Mouse (Mus musculus): ENCODE results near the gene Nectin2. TPM values are rescaled to one million over a fixed set of nuclear protein-coding genes. Genes with fewer than 3 reads are reported as not detected.
A peak's percentile ranks its signal among the peaks of the same experiment; 100 is the strongest.

Nectin2 gene
- polyA plus RNA-seq, 1 experiment = 27.1 TPM

- no peak overlapping the region for H3K4me2 ChIP-seq (ENCODE audit: low read depth)
- H3K79me2 ChIP-seq (ENCODE audit: control insufficient read depth, insufficient read depth) = peaks cover 8% of the 10 kb centered on the region
- no peaks in the 10 kb centered on the region for H3K36me3 ChIP-seq (ENCODE audit: control insufficient read depth, insufficient read depth)
- no peak overlapping the region for H3ac ChIP-seq (ENCODE audit: control insufficient read depth, insufficient read length)
- no peak overlapping the region for H3K4me3 ChIP-seq
- H3K27me3 ChIP-seq (ENCODE audit: control insufficient read depth, insufficient read depth, insufficient read length) = no peaks in the 10 kb centered on the region
- TF ChIP-seq TCF12 (IDR thresholded peaks at IDR 0.05; ENCODE audit: insufficient read depth, poor library complexity, severe bottlenecking) = no peak
Observed at GRCm38 (mm10) chr7:19719200-19719599, 31.1 kb downstream of the Nectin2 start.

GRCm38 (mm10) chr7:19718297-19718952, 31.9 kb downstream of the Nectin2 start:
- Histone ChIP-seq H3K27me3 (ENCODE audit: control insufficient read depth, insufficient read depth, insufficient read length) (no peaks in the 10 kb centered on the region), H3K4me2 (ENCODE audit: low read depth) (no peak overlapping the region), H3ac (ENCODE audit: control insufficient read depth, insufficient read length) (no peak overlapping the region), H3K79me2 (ENCODE audit: control insufficient read depth, insufficient read depth) (peaks cover 15% of the 10 kb centered on the region), H3K4me3 (no peak overlapping the region), H3K36me3 (ENCODE audit: control insufficient read depth, insufficient read depth) (no peaks in the 10 kb centered on the region)
- TF ChIP-seq USF1 (IDR thresholded peaks at IDR 0.05; ENCODE audit: low read depth) (no peak), MYOD1 (IDR thresholded peaks at IDR 0.05; ENCODE audit: control insufficient read depth in 1 of 3, insufficient read length in 2 of 3, low read depth in 2 of 3) (no peak), SRF (IDR thresholded peaks at IDR 0.05; ENCODE audit: control insufficient read depth, insufficient read length, low read depth) (no peak), POLR2AphosphoS2 (IDR thresholded peaks at IDR 0.05; ENCODE audit: insufficient read length, low read depth) (no peak), MYOG (IDR thresholded peaks at IDR 0.05; ENCODE audit: control insufficient read depth in 1 of 3, insufficient read depth in 1 of 3, insufficient read length in 2 of 3, low read depth in 2 of 3) (no peak), E2F4 (IDR thresholded peaks at IDR 0.05; ENCODE audit: insufficient read depth) (no peak), TCF3 (IDR thresholded peaks at IDR 0.05; ENCODE audit: insufficient read length, low read depth) (no peak), CEBPB (IDR thresholded peaks at IDR 0.05; ENCODE audit: insufficient read depth, poor library complexity, severe bottlenecking) (no peak), MAX (IDR thresholded peaks at IDR 0.05; ENCODE audit: low read depth) (no peak), REST (IDR thresholded peaks at IDR 0.05; ENCODE audit: insufficient read depth, insufficient read length) (no peak), POLR2A (IDR thresholded peaks at IDR 0.05; ENCODE audit: insufficient read length, low read depth) (no peak), TCF12 (IDR thresholded peaks at IDR 0.05; ENCODE audit: insufficient read depth, poor library complexity, severe bottlenecking) (no peak)

- no peak overlapping the region for H3K4me2 ChIP-seq (ENCODE audit: low read depth)
- H3K36me3 ChIP-seq (ENCODE audit: control insufficient read depth, insufficient read depth) = peaks cover 5% of the 10 kb centered on the region
- no peak overlapping the region for H3ac ChIP-seq (ENCODE audit: control insufficient read depth, insufficient read length)
- peaks cover 20% of the 10 kb centered on the region for H3K79me2 ChIP-seq (ENCODE audit: control insufficient read depth, insufficient read depth)
- TF ChIP-seq TCF12 (IDR thresholded peaks at IDR 0.05; ENCODE audit: insufficient read depth, poor library complexity, severe bottlenecking) = no peak
- TF ChIP-seq MYOG (IDR thresholded peaks at IDR 0.05; ENCODE audit: control insufficient read depth in 1 of 3, insufficient read depth in 1 of 3, insufficient read length in 2 of 3, low read depth in 2 of 3) = no peak
- TF ChIP-seq E2F4 (IDR thresholded peaks at IDR 0.05; ENCODE audit: insufficient read depth) = no peak
- no peak for TF ChIP-seq POLR2AphosphoS2 (IDR thresholded peaks at IDR 0.05; ENCODE audit: insufficient read length, low read depth)
- no peak for TF ChIP-seq USF1 (IDR thresholded peaks at IDR 0.05; ENCODE audit: low read depth)
- no peak for TF ChIP-seq MYOD1 (IDR thresholded peaks at IDR 0.05; ENCODE audit: control insufficient read depth in 1 of 3, insufficient read length in 2 of 3, low read depth in 2 of 3)
- TF ChIP-seq MAX (IDR thresholded peaks at IDR 0.05; ENCODE audit: low read depth) = no peak
- H3K4me3 ChIP-seq = no peak overlapping the region
- H3K27me3 ChIP-seq (ENCODE audit: control insufficient read depth, insufficient read depth, insufficient read length) = no peaks in the 10 kb centered on the region
Observed at GRCm38 (mm10) chr7:19717346-19717745, 32.9 kb downstream of the Nectin2 start.

GRCm38 (mm10) chr7:19716822-19717221, 33.5 kb downstream of the Nectin2 start:
- no peaks in the 10 kb centered on the region for H3K27me3 ChIP-seq (ENCODE audit: control insufficient read depth, insufficient read depth, insufficient read length)
- H3K79me2 ChIP-seq (ENCODE audit: control insufficient read depth, insufficient read depth) = peaks cover 20% of the 10 kb centered on the region
- peak overlapping the region; percentile 53 for H3K4me3 ChIP-seq
- H3K36me3 ChIP-seq (ENCODE audit: control insufficient read depth, insufficient read depth) = peaks cover 11% of the 10 kb centered on the region
- peak overlapping the region; percentile 99 for H3K4me2 ChIP-seq (ENCODE audit: low read depth)
- no peak overlapping the region for H3ac ChIP-seq (ENCODE audit: control insufficient read depth, insufficient read length)
- TF ChIP-seq MAX (IDR thresholded peaks at IDR 0.05; ENCODE audit: low read depth) (no peak), CEBPB (IDR thresholded peaks at IDR 0.05; ENCODE audit: insufficient read depth, poor library complexity, severe bottlenecking) (no peak), E2F4 (IDR thresholded peaks at IDR 0.05; ENCODE audit: insufficient read depth) (no peak), TCF3 (IDR thresholded peaks at IDR 0.05; ENCODE audit: insufficient read length, low read depth) (no peak), POLR2AphosphoS2 (IDR thresholded peaks at IDR 0.05; ENCODE audit: insufficient read length, low read depth) (no peak), POLR2A (IDR thresholded peaks at IDR 0.05; ENCODE audit: insufficient read length, low read depth) (no peak), REST (IDR thresholded peaks at IDR 0.05; ENCODE audit: insufficient read depth, insufficient read length) (no peak), SRF (IDR thresholded peaks at IDR 0.05; ENCODE audit: control insufficient read depth, insufficient read length, low read depth) (no peak), MYOD1 (IDR thresholded peaks at IDR 0.05; ENCODE audit: control insufficient read depth in 1 of 3, insufficient read length in 2 of 3, low read depth in 2 of 3) (no peak), TCF12 (IDR thresholded peaks at IDR 0.05; ENCODE audit: insufficient read depth, poor library complexity, severe bottlenecking) (no peak), USF1 (IDR thresholded peaks at IDR 0.05; ENCODE audit: low read depth) (no peak), MYOG (IDR thresholded peaks at IDR 0.05; ENCODE audit: control insufficient read depth in 1 of 3, insufficient read depth in 1 of 3, insufficient read length in 2 of 3, low read depth in 2 of 3) (no peak)

GRCm38 (mm10) chr7:19716055-19716682, 34.1 kb downstream of the Nectin2 start:
- peaks cover 12% of the 10 kb centered on the region for H3K36me3 ChIP-seq (ENCODE audit: control insufficient read depth, insufficient read depth)
- peak overlapping the region; percentile 53 for H3K4me3 ChIP-seq
- H3K4me2 ChIP-seq (ENCODE audit: low read depth) = peak overlapping the region; percentile 99

More at GRCm38 (mm10) chr7:19716055-19716682, 34.1 kb downstream of the Nectin2 start:
- no peak overlapping the region for H3ac ChIP-seq (ENCODE audit: control insufficient read depth, insufficient read length)
- H3K79me2 ChIP-seq (ENCODE audit: control insufficient read depth, insufficient read depth) = peaks cover 20% of the 10 kb centered on the region
- TF ChIP-seq MYOD1 (IDR thresholded peaks at IDR 0.05; ENCODE audit: control insufficient read depth in 1 of 3, insufficient read length in 2 of 3, low read depth in 2 of 3) (no peak), POLR2A (IDR thresholded peaks at IDR 0.05; ENCODE audit: insufficient read length, low read depth) (no peak), REST (IDR thresholded peaks at IDR 0.05; ENCODE audit: insufficient read depth, insufficient read length) (no peak), MAX (IDR thresholded peaks at IDR 0.05; ENCODE audit: low read depth) (no peak), USF1 (IDR thresholded peaks at IDR 0.05; ENCODE audit: low read depth) (no peak), SRF (IDR thresholded peaks at IDR 0.05; ENCODE audit: control insufficient read depth, insufficient read length, low read depth) (no peak), POLR2AphosphoS2 (IDR thresholded peaks at IDR 0.05; ENCODE audit: insufficient read length, low read depth) (no peak), MYOG (IDR thresholded peaks at IDR 0.05; ENCODE audit: control insufficient read depth in 1 of 3, insufficient read depth in 1 of 3, insufficient read length in 2 of 3, low read depth in 2 of 3) (no peak), TCF12 (IDR thresholded peaks at IDR 0.05; ENCODE audit: insufficient read depth, poor library complexity, severe bottlenecking) (no peak), TCF3 (IDR thresholded peaks at IDR 0.05; ENCODE audit: insufficient read length, low read depth) (no peak), E2F4 (IDR thresholded peaks at IDR 0.05; ENCODE audit: insufficient read depth) (no peak), CEBPB (IDR thresholded peaks at IDR 0.05; ENCODE audit: insufficient read depth, poor library complexity, severe bottlenecking) (no peak)
- H3K27me3 ChIP-seq (ENCODE audit: control insufficient read depth, insufficient read depth, insufficient read length) = no peaks in the 10 kb centered on the region
